Mouse (Mus musculus): ENCODE results near the gene Zfp273. TPM values are rescaled to one million over a fixed set of nuclear protein-coding genes. Genes with fewer than 3 reads are reported as not detected.
A peak's percentile ranks its signal among the peaks of the same experiment; 100 is the strongest.
"Not testable (repeated sequence)": the region's sequence is repeated elsewhere in the genome, so short reads cannot be mapped to it uniquely, and the experiment has no call there.

Gene Zfp273
- polyA plus RNA-seq, 1 experiment from 2014 or later, result 1.0 TPM

GRCm38 (mm10) chr13:67830911-67831336 is 17.4 kb downstream of the Zfp273 start, which contains the start of gene Gm10037:
TSS of gene Gm10037 (plus strand) at chr13:67831106.
- Histone ChIP-seq H3K9me3 (replicated peaks; ENCODE audit: control insufficient read depth, low read length) (no peaks in the 10 kb centered on the region), H3K4me3 (ENCODE audit: low read depth, low read length) (peak within 1 kb of the TSS; percentile 64), H3K4me2 (ENCODE audit: low read depth, low read length) (peak within 1 kb of the TSS; percentile 63), H3K4me1 (ENCODE audit: control insufficient read depth, low read depth, low read length) (no peaks in the 10 kb centered on the region), H3K27me3 (ENCODE audit: control insufficient read depth, insufficient read depth, low read depth, low read length) (no peaks in the 10 kb centered on the region), H3K9ac (ENCODE audit: low read depth, low read length) (peak within 1 kb of the TSS; percentile 51), H3K36me3 (ENCODE audit: control insufficient read depth, insufficient read depth) (peaks cover 2% of the 10 kb centered on the region; the same call in 1 of the 2 replicates), H3K27ac (ENCODE audit: low read length) (no peak within 1 kb of the TSS)
- WGBS (ENCODE audit: insufficient replicate concordance), result 4% methylated on average over 14 of the region's 14 CpGs
- peak; percentile 62 for ATAC-seq (ENCODE audit: low read depth)

GRCm38 (mm10) chr13:67833137-67833536 is 19.6 kb downstream of the Zfp273 start:
- not testable (repeated sequence) for H3K4me2 ChIP-seq (ENCODE audit: low read depth, low read length); H3K4me3 ChIP-seq (ENCODE audit: low read depth, low read length); H3K9me3 ChIP-seq (replicated peaks; ENCODE audit: control insufficient read depth, low read length); H3K9ac ChIP-seq (ENCODE audit: low read depth, low read length); H3K27ac ChIP-seq (ENCODE audit: low read length); H3K36me3 ChIP-seq (ENCODE audit: control insufficient read depth, insufficient read depth); ATAC-seq (ENCODE audit: low read depth); H3K4me1 ChIP-seq (ENCODE audit: control insufficient read depth, low read depth, low read length); H3K27me3 ChIP-seq (ENCODE audit: control insufficient read depth, insufficient read depth, low read depth, low read length)

- H3K4me3 ChIP-seq (ENCODE audit: low read depth, low read length), result no peak overlapping the region; the same call in 1 of the 2 replicates
- no peak overlapping the region for H3K27ac ChIP-seq (ENCODE audit: low read length)
- H3K27me3 ChIP-seq (ENCODE audit: control insufficient read depth, insufficient read depth, low read depth, low read length), result no peaks in the 10 kb centered on the region
- H3K9me3 ChIP-seq (replicated peaks; ENCODE audit: control insufficient read depth, low read length), result no peaks in the 10 kb centered on the region
- no peak for ATAC-seq (ENCODE audit: low read depth)
- H3K4me2 ChIP-seq (ENCODE audit: low read depth, low read length), result peak overlapping the region; percentile 49
- H3K36me3 ChIP-seq (ENCODE audit: control insufficient read depth, insufficient read depth), result no peaks in the 10 kb centered on the region
- no peaks in the 10 kb centered on the region for H3K4me1 ChIP-seq (ENCODE audit: control insufficient read depth, low read depth, low read length)
- WGBS (ENCODE audit: insufficient replicate concordance), result 31% methylated on average over 6 of the region's 6 CpGs
- no peak overlapping the region for H3K9ac ChIP-seq (ENCODE audit: low read depth, low read length)
Measured at GRCm38 (mm10) chr13:67843775-67844118, 30.2 kb downstream of the Zfp273 start.

GRCm38 (mm10) chr13:67844119-67844852 is 30.7 kb downstream of the Zfp273 start:
- peak overlapping the region; percentile 49 for H3K4me2 ChIP-seq (ENCODE audit: low read depth, low read length)
- H3K4me3 ChIP-seq (ENCODE audit: low read depth, low read length), result peak overlapping the region; percentile 24
- H3K9ac ChIP-seq (ENCODE audit: low read depth, low read length), result no peak overlapping the region
- no peak overlapping the region for H3K27ac ChIP-seq (ENCODE audit: low read length)
- H3K36me3 ChIP-seq (ENCODE audit: control insufficient read depth, insufficient read depth), result no peaks in the 10 kb centered on the region
- H3K27me3 ChIP-seq (ENCODE audit: control insufficient read depth, insufficient read depth, low read depth, low read length), result no peaks in the 10 kb centered on the region
- WGBS (ENCODE audit: insufficient replicate concordance), result 3% methylated on average over 14 of the region's 19 CpGs
- ATAC-seq (ENCODE audit: low read depth), result no peak
- H3K9me3 ChIP-seq (replicated peaks; ENCODE audit: control insufficient read depth, low read length), result no peaks in the 10 kb centered on the region
- no peaks in the 10 kb centered on the region for H3K4me1 ChIP-seq (ENCODE audit: control insufficient read depth, low read depth, low read length)

- H3K4me3 ChIP-seq (ENCODE audit: low read depth, low read length), result peak overlapping the region; percentile 24
- H3K36me3 ChIP-seq (ENCODE audit: control insufficient read depth, insufficient read depth), result no peaks in the 10 kb centered on the region
- no peaks in the 10 kb centered on the region for H3K9me3 ChIP-seq (replicated peaks; ENCODE audit: control insufficient read depth, low read length)
- no peak for ATAC-seq (ENCODE audit: low read depth)
- no peak overlapping the region for H3K9ac ChIP-seq (ENCODE audit: low read depth, low read length)
- peak overlapping the region; percentile 49 for H3K4me2 ChIP-seq (ENCODE audit: low read depth, low read length)
- 25% methylated on average over 8 of the region's 8 CpGs for WGBS (ENCODE audit: insufficient replicate concordance)
- no peaks in the 10 kb centered on the region for H3K27me3 ChIP-seq (ENCODE audit: control insufficient read depth, insufficient read depth, low read depth, low read length)
- H3K27ac ChIP-seq (ENCODE audit: low read length), result no peak overlapping the region
- H3K4me1 ChIP-seq (ENCODE audit: control insufficient read depth, low read depth, low read length), result no peaks in the 10 kb centered on the region
Measured at GRCm38 (mm10) chr13:67844853-67845194, 31.3 kb downstream of the Zfp273 start.

GRCm38 (mm10) chr13:67850361-67850760 is 36.8 kb downstream of the Zfp273 start:
- WGBS (ENCODE audit: insufficient replicate concordance), result 48% methylated on average over 3 of the region's 3 CpGs

GRCm38 (mm10) chr13:67853130-67853529 is 39.6 kb downstream of the Zfp273 start:
- no peaks in the 10 kb centered on the region for H3K4me1 ChIP-seq (ENCODE audit: control insufficient read depth, low read depth, low read length)
- no peaks in the 10 kb centered on the region for H3K27me3 ChIP-seq (ENCODE audit: control insufficient read depth, insufficient read depth, low read depth, low read length)
- no peak overlapping the region for H3K27ac ChIP-seq (ENCODE audit: low read length)
- H3K9ac ChIP-seq (ENCODE audit: low read depth, low read length), result no peak overlapping the region
- H3K36me3 ChIP-seq (ENCODE audit: control insufficient read depth, insufficient read depth), result no peaks in the 10 kb centered on the region
- WGBS (ENCODE audit: insufficient replicate concordance), result 63% methylated on average over 6 of the region's 6 CpGs
- no peaks in the 10 kb centered on the region for H3K9me3 ChIP-seq (replicated peaks; ENCODE audit: control insufficient read depth, low read length)
- no peak overlapping the region for H3K4me2 ChIP-seq (ENCODE audit: low read depth, low read length)
- ATAC-seq (ENCODE audit: low read depth), result no peak
- no peak overlapping the region for H3K4me3 ChIP-seq (ENCODE audit: low read depth, low read length)

More at GRCm38 (mm10) chr13:67850361-67850760, 36.8 kb downstream of the Zfp273 start:
- Histone ChIP-seq H3K4me2 (ENCODE audit: low read depth, low read length) (no peak overlapping the region), H3K4me3 (ENCODE audit: low read depth, low read length) (no peak overlapping the region), H3K27me3 (ENCODE audit: control insufficient read depth, insufficient read depth, low read depth, low read length) (no peaks in the 10 kb centered on the region), H3K4me1 (ENCODE audit: control insufficient read depth, low read depth, low read length) (no peaks in the 10 kb centered on the region), H3K9ac (ENCODE audit: low read depth, low read length) (no peak overlapping the region), H3K36me3 (ENCODE audit: control insufficient read depth, insufficient read depth) (no peaks in the 10 kb centered on the region), H3K27ac (ENCODE audit: low read length) (no peak overlapping the region), H3K9me3 (replicated peaks; ENCODE audit: control insufficient read depth, low read length) (no peaks in the 10 kb centered on the region)
- ATAC-seq (ENCODE audit: low read depth), result no peak

GRCm38 (mm10) chr13:67853983-67854382 is 40.4 kb downstream of the Zfp273 start:
- Histone ChIP-seq H3K9ac (ENCODE audit: low read depth, low read length) (no peak overlapping the region), H3K4me3 (ENCODE audit: low read depth, low read length) (no peak overlapping the region), H3K27me3 (ENCODE audit: control insufficient read depth, insufficient read depth, low read depth, low read length) (no peaks in the 10 kb centered on the region), H3K4me2 (ENCODE audit: low read depth, low read length) (no peak overlapping the region), H3K9me3 (replicated peaks; ENCODE audit: control insufficient read depth, low read length) (no peaks in the 10 kb centered on the region), H3K27ac (ENCODE audit: low read length) (no peak overlapping the region), H3K36me3 (ENCODE audit: control insufficient read depth, insufficient read depth) (no peaks in the 10 kb centered on the region), H3K4me1 (ENCODE audit: control insufficient read depth, low read depth, low read length) (no peaks in the 10 kb centered on the region)
- no peak for ATAC-seq (ENCODE audit: low read depth)
- 51% methylated on average over 2 of the region's 2 CpGs for WGBS (ENCODE audit: insufficient replicate concordance)

GRCm38 (mm10) chr13:67857317-67857716 is 43.8 kb downstream of the Zfp273 start:
- H3K4me3 ChIP-seq (ENCODE audit: low read depth, low read length), result no peak overlapping the region
- H3K36me3 ChIP-seq (ENCODE audit: control insufficient read depth, insufficient read depth), result no peaks in the 10 kb centered on the region
- no peaks in the 10 kb centered on the region for H3K9me3 ChIP-seq (replicated peaks; ENCODE audit: control insufficient read depth, low read length)
- ATAC-seq (ENCODE audit: low read depth), result no peak
- no peaks in the 10 kb centered on the region for H3K27me3 ChIP-seq (ENCODE audit: control insufficient read depth, insufficient read depth, low read depth, low read length)
- no peak overlapping the region for H3K4me2 ChIP-seq (ENCODE audit: low read depth, low read length)
- no peaks in the 10 kb centered on the region for H3K4me1 ChIP-seq (ENCODE audit: control insufficient read depth, low read depth, low read length)
- H3K27ac ChIP-seq (ENCODE audit: low read length), result no peak overlapping the region
- no peak overlapping the region for H3K9ac ChIP-seq (ENCODE audit: low read depth, low read length)
- WGBS (ENCODE audit: insufficient replicate concordance), result 14% methylated on average over 1 of the region's 1 CpGs
